Mouse (Mus musculus): Measurements from ENCODE around the gene Zfp617. TPM values are rescaled to one million over a fixed set of nuclear protein-coding genes. Genes with fewer than 3 reads are reported as not detected.
"Not testable (repeated sequence)": the region's sequence is repeated elsewhere in the genome, so short reads cannot be mapped to it uniquely, and the experiment has no call there.

Gene Zfp617
- total RNA-seq (2014; rRNA removed) = 12.7 and 16.9 TPM in 2 replicates
- polyA plus RNA-seq (2012; rRNA removed) = 1.7 and 2.0 TPM in 2 replicates

DNA sequence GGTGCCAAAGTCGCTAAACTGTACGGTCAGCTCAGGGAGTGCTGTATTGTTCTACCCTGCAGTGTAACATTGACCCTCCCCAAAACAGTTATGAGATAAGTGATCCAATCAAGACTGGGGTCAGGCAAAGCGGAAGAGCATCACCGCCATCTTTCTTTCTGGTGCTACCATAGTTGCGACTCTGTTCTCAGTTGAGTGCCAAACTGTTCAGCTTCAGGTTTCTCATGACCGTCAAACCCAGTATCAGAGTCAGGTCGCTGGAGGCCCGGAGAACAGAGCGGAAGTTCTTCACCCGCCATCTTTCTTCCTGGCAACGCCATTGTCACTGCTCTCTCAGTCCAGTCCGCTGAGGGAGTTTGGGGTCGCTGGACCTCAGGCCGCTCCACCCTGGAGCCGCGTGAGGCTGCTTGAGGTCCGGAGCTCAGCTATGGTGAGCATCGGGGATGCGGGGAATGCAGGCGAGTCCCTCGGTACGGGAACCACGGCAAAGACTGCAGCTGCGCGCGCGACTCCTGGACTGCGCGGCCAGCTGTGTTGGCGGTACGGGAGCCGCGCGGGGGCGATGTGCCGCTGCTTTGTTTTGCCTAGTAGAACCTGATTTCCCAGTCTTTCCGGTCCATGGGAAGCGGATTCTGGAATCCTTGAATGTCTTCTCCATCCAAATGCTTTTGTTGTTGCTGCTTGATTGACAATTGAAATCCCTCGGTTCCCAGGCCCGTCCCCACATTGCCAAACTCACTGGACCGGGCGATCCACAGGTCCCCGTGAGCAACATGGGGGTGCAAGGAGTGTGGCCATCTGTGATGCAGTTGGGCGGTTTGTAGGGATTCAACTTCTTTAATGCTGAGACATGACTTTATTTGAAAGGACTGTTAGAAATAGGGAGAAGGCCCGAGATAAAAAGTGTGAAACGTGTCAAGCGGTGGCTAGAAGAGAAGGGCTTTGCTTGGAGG, at the start of gene Zfp617, which contains the start of gene Zfp882:
TSS of gene Zfp617 (plus strand) at position 327 of the 953 bp plus-strand sequence.
TSS of gene Zfp882 (plus strand) at position 300 of the 953 bp plus-strand sequence.
- peaks cover 2% of the 10 kb centered on the region; the same call in 1 of the 2 replicates for H3K36me3 ChIP-seq (ENCODE audit: control insufficient read depth, insufficient read depth, low read length)
- no peaks in the 10 kb centered on the region for H3K79me2 ChIP-seq (ENCODE audit: control insufficient read depth, insufficient read depth, low read length)
- 6% methylated on average over 47 of the region's 47 CpGs for WGBS
- no peaks in the 10 kb centered on the region for H3K4me1 ChIP-seq (ENCODE audit: control insufficient read depth, insufficient read depth, low read length)
- peak within 1 kb of the TSS; percentile 87 for H3K27ac ChIP-seq (replicated peaks; ENCODE audit: insufficient read depth, low read depth, low read length)
- H3K27me3 ChIP-seq (ENCODE audit: control insufficient read depth, insufficient read depth, low read length) = no peaks in the 10 kb centered on the region
- H3K4me3 ChIP-seq (ENCODE audit: insufficient read depth, low read depth, low read length) = peak within 1 kb of the TSS; percentile 88
- DNase-seq (ENCODE audit: extremely low read depth, low read depth, low spot score) = peak; percentile 85
- 0 out of 2 replicates have a peak, but pooled peaks have one; percentile 32 for TF ChIP-seq POLR2A (IDR thresholded peaks at IDR 0.05; ENCODE audit: extremely low read depth, insufficient read depth, low read length)
- TF ChIP-seq CTCF (IDR thresholded peaks at IDR 0.05; ENCODE audit: low read depth, low read length) = peak; percentile 73
- peak within 1 kb of the TSS; percentile 90 for H3K9ac ChIP-seq (ENCODE audit: low read depth, low read length)

- not testable (repeated sequence) for H3K79me2 ChIP-seq (ENCODE audit: control insufficient read depth, insufficient read depth, low read length); H3K4me3 ChIP-seq (ENCODE audit: insufficient read depth, low read depth, low read length); H3K9ac ChIP-seq (ENCODE audit: low read depth, low read length); H3K4me1 ChIP-seq (ENCODE audit: control insufficient read depth, insufficient read depth, low read length); H3K36me3 ChIP-seq (ENCODE audit: control insufficient read depth, insufficient read depth, low read length); DNase-seq (ENCODE audit: extremely low read depth, low read depth, low spot score); H3K27ac ChIP-seq (replicated peaks; ENCODE audit: insufficient read depth, low read depth, low read length); H3K27me3 ChIP-seq (ENCODE audit: control insufficient read depth, insufficient read depth, low read length)
- 83% methylated on average over 1 of the region's 1 CpGs for WGBS
Observed at GRCm38 (mm10) chr8:71861551-71861950, 46.9 kb upstream of the Zfp617 start.

DNA sequence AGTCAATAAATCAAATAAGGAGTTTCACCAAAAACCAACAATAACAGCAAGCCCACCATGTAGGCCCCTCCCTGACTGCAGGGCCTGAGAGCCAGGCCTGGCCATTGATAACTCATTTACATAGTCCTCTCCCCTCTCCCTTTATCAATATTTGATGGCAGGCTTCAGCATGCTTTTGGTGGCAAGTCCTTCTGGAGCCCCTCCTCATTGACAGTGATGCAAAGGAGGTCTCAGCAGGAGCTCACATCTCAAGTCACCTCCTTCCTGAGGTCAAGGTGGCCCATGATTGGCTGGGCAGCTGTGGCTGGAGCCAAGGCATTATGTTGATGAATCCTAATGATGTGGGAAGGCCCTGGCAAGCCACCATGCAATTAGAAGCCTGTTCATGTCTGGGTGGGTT, 46.4 kb upstream of the Zfp617 start:
- H3K27me3 ChIP-seq (ENCODE audit: control insufficient read depth, insufficient read depth, low read length); H3K9ac ChIP-seq (ENCODE audit: low read depth, low read length); H3K4me3 ChIP-seq (ENCODE audit: insufficient read depth, low read depth, low read length); H3K36me3 ChIP-seq (ENCODE audit: control insufficient read depth, insufficient read depth, low read length); H3K4me1 ChIP-seq (ENCODE audit: control insufficient read depth, insufficient read depth, low read length); H3K27ac ChIP-seq (replicated peaks; ENCODE audit: insufficient read depth, low read depth, low read length); H3K79me2 ChIP-seq (ENCODE audit: control insufficient read depth, insufficient read depth, low read length); DNase-seq (ENCODE audit: extremely low read depth, low read depth, low spot score): not testable (repeated sequence)

DNA sequence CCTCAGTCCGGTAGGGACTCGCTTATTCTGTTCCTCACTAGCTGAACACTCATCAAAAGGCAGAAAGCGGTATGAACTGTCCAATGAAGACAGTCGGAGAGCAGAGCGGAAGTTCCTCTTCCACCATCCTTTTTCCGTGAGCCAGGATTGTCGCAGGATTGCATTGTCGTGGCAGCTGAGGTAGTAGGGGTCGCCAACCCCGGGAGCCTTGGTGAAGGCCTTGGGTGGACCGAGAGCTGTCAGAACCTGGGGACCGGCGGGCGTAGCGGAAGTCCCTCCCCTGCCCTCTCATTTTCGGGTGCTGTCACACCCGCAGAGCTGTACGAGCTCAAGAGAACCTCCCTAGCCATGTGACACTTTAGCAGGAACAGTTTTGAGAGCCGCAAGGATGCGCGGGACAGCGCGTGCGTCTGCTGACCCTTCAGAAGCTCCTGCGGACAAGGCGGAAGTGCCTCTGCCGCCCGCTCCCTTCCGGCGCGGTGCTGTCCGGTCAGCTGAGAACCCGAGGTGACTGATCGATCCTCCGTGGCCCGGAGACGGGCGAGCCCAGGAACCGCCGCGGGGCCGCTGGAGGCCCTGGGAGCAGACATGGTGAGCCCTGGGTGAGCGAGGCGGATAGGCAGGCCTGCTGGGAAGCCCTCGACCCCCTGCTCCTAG, 26.7 kb upstream of the Zfp617 start, which contains the start of gene Zfp709:
TSS of gene Zfp709 (plus strand) at position 402 of the 657 bp plus-strand sequence.
- Histone ChIP-seq H3K79me2 (ENCODE audit: control insufficient read depth, insufficient read depth, low read length) (no peaks in the 10 kb centered on the region; the same call in 1 of the 2 replicates), H3K27me3 (ENCODE audit: control insufficient read depth, insufficient read depth, low read length) (no peaks in the 10 kb centered on the region), H3K4me3 (ENCODE audit: insufficient read depth, low read depth, low read length) (peak within 1 kb of the TSS; percentile 85), H3K27ac (replicated peaks; ENCODE audit: insufficient read depth, low read depth, low read length) (peak within 1 kb of the TSS; percentile 49), H3K36me3 (ENCODE audit: control insufficient read depth, insufficient read depth, low read length) (peaks cover 16% of the 10 kb centered on the region), H3K9ac (ENCODE audit: low read depth, low read length) (peak within 1 kb of the TSS; percentile 89), H3K4me1 (ENCODE audit: control insufficient read depth, insufficient read depth, low read length) (peaks cover 2% of the 10 kb centered on the region; the same call in 1 of the 2 replicates)
- WGBS = 5% methylated on average over 45 of the region's 45 CpGs
- 0 out of 2 replicates have a peak, but pooled peaks have one; percentile 13 for TF ChIP-seq POLR2A (IDR thresholded peaks at IDR 0.05; ENCODE audit: extremely low read depth, insufficient read depth, low read length)
- no peak for TF ChIP-seq CTCF (IDR thresholded peaks at IDR 0.05; ENCODE audit: low read depth, low read length)
- peak; percentile 87 for DNase-seq (ENCODE audit: extremely low read depth, low read depth, low spot score)

GRCm38 (mm10) chr8:71900666-71901065, 7.8 kb upstream of the Zfp617 start:
- DNase-seq (ENCODE audit: extremely low read depth, low read depth, low spot score); H3K27ac ChIP-seq (replicated peaks; ENCODE audit: insufficient read depth, low read depth, low read length); H3K9ac ChIP-seq (ENCODE audit: low read depth, low read length); H3K27me3 ChIP-seq (ENCODE audit: control insufficient read depth, insufficient read depth, low read length); H3K4me1 ChIP-seq (ENCODE audit: control insufficient read depth, insufficient read depth, low read length); H3K36me3 ChIP-seq (ENCODE audit: control insufficient read depth, insufficient read depth, low read length); H3K4me3 ChIP-seq (ENCODE audit: insufficient read depth, low read depth, low read length); H3K79me2 ChIP-seq (ENCODE audit: control insufficient read depth, insufficient read depth, low read length): not testable (repeated sequence)
- WGBS = 48% methylated on average over 11 of the region's 11 CpGs

GRCm38 (mm10) chr8:71903084-71903483, 5.4 kb upstream of the Zfp617 start:
- not testable (repeated sequence) for H3K27me3 ChIP-seq (ENCODE audit: control insufficient read depth, insufficient read depth, low read length); H3K4me3 ChIP-seq (ENCODE audit: insufficient read depth, low read depth, low read length); H3K36me3 ChIP-seq (ENCODE audit: control insufficient read depth, insufficient read depth, low read length); H3K9ac ChIP-seq (ENCODE audit: low read depth, low read length); DNase-seq (ENCODE audit: extremely low read depth, low read depth, low spot score); H3K79me2 ChIP-seq (ENCODE audit: control insufficient read depth, insufficient read depth, low read length); H3K4me1 ChIP-seq (ENCODE audit: control insufficient read depth, insufficient read depth, low read length); H3K27ac ChIP-seq (replicated peaks; ENCODE audit: insufficient read depth, low read depth, low read length)
- WGBS = 50% methylated on average over 1 of the region's 1 CpGs

Measured in liver, adult 2 months (tissue).